Mouse (Mus musculus): ENCODE results near the gene Zfp580.

- TF ChIP-seq CTCF (IDR thresholded peaks at IDR 0.05; ENCODE audit: low read depth) = no peak
- TF ChIP-seq EP300 (IDR thresholded peaks at IDR 0.05; ENCODE audit: low read depth) = no peak
Observed at GRCm38 (mm10) chr7:5092831-5093510, 41.6 kb downstream of the Zfp580 start.
